Mouse (Mus musculus) 3134 (cell line): Measurements from ENCODE around the gene Gpr21.

ENCODE experiments used
- DNase-seq: peaks from one replicate; pipeline ENCODE4 v3.0.0-alpha.2; 2011; ENCODE audit warnings: low spot score; ENCODE audit not compliant: insufficient read length; ENCODE audit errors: extremely low read depth

Gpr21 gene

GRCm38 (mm10) chr2:37569888-37570287 is 53.8 kb downstream of the Gpr21 start:
- DNase-seq = no peak
